Mouse (Mus musculus) hindbrain, postnatal 0 days (tissue): ENCODE measurements around the gene Prdm8. TPM values are rescaled to one million over a fixed set of nuclear protein-coding genes. Genes with fewer than 3 reads are reported as not detected.

Experiments used
- ATAC-seq: fragments of 200-750 bp; cut with Nextera tagmentation; 2 replicates; pipeline ENCODE4 v1.8.0; 2017; ENCODE audit warnings: mild to moderate bottlenecking, moderate TSS enrichment, moderate library complexity
- DNase-seq: peaks from one replicate; pipeline ENCODE4 v3.0.0-alpha.2; 2015; ENCODE audit warnings: low spot score
- H3K27ac ChIP-seq: fragments of 300-500 bp; sonication (generic); 2 replicates; pipeline ENCODE4 v1.5.1; 2014; ENCODE audit warnings: mild to moderate bottlenecking
- H3K27me3 ChIP-seq: fragments of 300-500 bp; sonication (generic); 2 replicates; pipeline ENCODE4 v1.6.1; 2014; ENCODE audit warnings: low read length, mixed read lengths; ENCODE audit not compliant: insufficient read depth
- H3K36me3 ChIP-seq: fragments of 300-500 bp; sonication (generic); 2 replicates; pipeline ENCODE4 v1.6.1; 2014; ENCODE audit warnings: low read length, mixed read lengths; ENCODE audit not compliant: insufficient read depth
- H3K4me1 ChIP-seq: fragments of 300-500 bp; sonication (generic); 2 replicates; pipeline ENCODE4 v1.6.1; 2014; ENCODE audit warnings: antibody characterized with exemption, low read length, mixed read lengths; ENCODE audit not compliant: insufficient read depth
- H3K4me2 ChIP-seq: fragments of 300-500 bp; sonication (generic); 2 replicates; pipeline ENCODE4 v1.6.1; 2014; ENCODE audit warnings: low read depth, mild to moderate bottlenecking, low read length, moderate library complexity, mixed read lengths
- H3K4me3 ChIP-seq: fragments of 300-500 bp; sonication (generic); 2 replicates; pipeline ENCODE4 v1.5.1; 2014; ENCODE audit warnings: low read length
- H3K9ac ChIP-seq: fragments of 300-500 bp; sonication (generic); replicated peaks from 2 replicates; pipeline ENCODE4 v1.6.1; 2014; ENCODE audit warnings: mild to moderate bottlenecking, low read length, moderate library complexity, mixed read lengths
- H3K9me3 ChIP-seq: fragments of 300-500 bp; sonication (generic); 2 replicates; pipeline ENCODE4 v1.6.1; 2016; ENCODE audit warnings: low read length, mixed read lengths
- CTCF ChIP-seq: IDR thresholded peaks from 2 replicates; pipeline ENCODE4 v1.5.1; 2016; ENCODE audit warnings: antibody characterized with exemption, control low read depth, low read depth
- WGBS: fragments of 180-500 bp; shearing (Covaris S2); extraction: QIAGEN DNeasy Blood & Tissue Kit; methylation state at CpG from one replicate; pipeline ENCODE4 v1.1.7; 2014; 5-methylcytosine and 5-hydroxymethylcytosine counted together
- polyA plus RNA-seq: library from polyadenylated mRNA; unstranded; fragments of >200 nt; fragmentation: Nextera tagmentation; extraction: Ambion mirVana; gene quantifications from 2 replicates; pipeline ENCODE4 v1.2.1, GENCODE M21; 2015
- total RNA-seq: library from RNA; depleted of rRNA; stranded (reverse); fragments of >200 nt; gene quantifications from 2 replicates; pipeline ENCODE4 v1.2.3, GENCODE M21; 2014

Gene Prdm8
- total and polyA plus RNA-seq, 2 experiments from 2014 or later, result 2.7 to 38.0 TPM

GRCm38 (mm10) chr5:98179606-98180005 is 12.6 kb downstream of the Prdm8 start:
- Histone ChIP-seq H3K4me1 (no peaks in the 10 kb centered on the region), H3K4me2 (peak overlapping the region; percentile 68), H3K27me3 (peaks cover 9% of the 10 kb centered on the region; the same call in 1 of the 2 replicates), H3K9ac (0 out of 2 replicates have a peak overlapping the region, but pooled peaks have one; percentile 33), H3K9me3 (no peaks in the 10 kb centered on the region), H3K27ac (peak overlapping the region; percentile 80), H3K36me3 (no peaks in the 10 kb centered on the region), H3K4me3 (peak overlapping the region; percentile 52)
- 0 out of 2 replicates have a peak, but pooled peaks have one; percentile 33 for ATAC-seq
- no peak for TF ChIP-seq CTCF
- DNase-seq, result peak; percentile 59
- WGBS, result 3% methylated on average over 12 of the region's 12 CpGs

GRCm38 (mm10) chr5:98180461-98180887 is 13.5 kb downstream of the Prdm8 start:
- H3K27ac ChIP-seq, result peak overlapping the region; percentile 80
- H3K9ac ChIP-seq, result peak overlapping the region; percentile 46
- under 1% methylated on average over 19 of the region's 19 CpGs for WGBS
- H3K4me2 ChIP-seq, result peak overlapping the region; percentile 68
- H3K36me3 ChIP-seq, result no peaks in the 10 kb centered on the region
- no peaks in the 10 kb centered on the region for H3K4me1 ChIP-seq
- H3K27me3 ChIP-seq, result peaks cover 9% of the 10 kb centered on the region; the same call in 1 of the 2 replicates
- H3K4me3 ChIP-seq, result peak overlapping the region; percentile 52
- DNase-seq (peak; percentile 84), ATAC-seq (peak; percentile 65)
- H3K9me3 ChIP-seq, result no peaks in the 10 kb centered on the region
- no peak for TF ChIP-seq CTCF

- ATAC-seq (no peak), DNase-seq (peak; percentile 51)
- under 1% methylated on average over 27 of the region's 27 CpGs for WGBS
- peaks cover 9% of the 10 kb centered on the region; the same call in 1 of the 2 replicates for H3K27me3 ChIP-seq
- no peak for TF ChIP-seq CTCF
- H3K9ac ChIP-seq, result peak overlapping the region; percentile 46
- no peaks in the 10 kb centered on the region for H3K4me1 ChIP-seq
- H3K4me3 ChIP-seq, result peak overlapping the region; percentile 52
- peak overlapping the region; percentile 80 for H3K27ac ChIP-seq
- H3K36me3 ChIP-seq, result no peaks in the 10 kb centered on the region
- no peaks in the 10 kb centered on the region for H3K9me3 ChIP-seq
- peak overlapping the region; percentile 68 for H3K4me2 ChIP-seq
Observed at GRCm38 (mm10) chr5:98180888-98181635, 14.1 kb downstream of the Prdm8 start.

GRCm38 (mm10) chr5:98181686-98182602 is 14.9 kb downstream of the Prdm8 start:
- TF ChIP-seq CTCF, result no peak
- Histone ChIP-seq H3K36me3 (no peaks in the 10 kb centered on the region), H3K27me3 (peaks cover 9% of the 10 kb centered on the region; the same call in 1 of the 2 replicates), H3K4me3 (peak overlapping the region; percentile 52), H3K4me2 (peak overlapping the region; percentile 68), H3K4me1 (no peaks in the 10 kb centered on the region), H3K27ac (peak overlapping the region; percentile 80), H3K9ac (peak overlapping the region; percentile 46), H3K9me3 (no peaks in the 10 kb centered on the region)
- ATAC-seq, result no peak
- 5% methylated on average over 16 of the region's 16 CpGs for WGBS
- DNase-seq, result no peak

- H3K9ac ChIP-seq, result peak overlapping the region; percentile 46
- WGBS, result 3% methylated on average over 5 of the region's 5 CpGs
- peaks cover 11% of the 10 kb centered on the region; the same call in 1 of the 2 replicates for H3K27me3 ChIP-seq
- H3K9me3 ChIP-seq, result no peaks in the 10 kb centered on the region
- no peak for ATAC-seq
- H3K4me3 ChIP-seq, result peak overlapping the region; percentile 52
- H3K27ac ChIP-seq, result peak overlapping the region; percentile 80
- H3K4me2 ChIP-seq, result peak overlapping the region; percentile 68
- DNase-seq, result peak; percentile 12
- H3K4me1 ChIP-seq, result no peaks in the 10 kb centered on the region
- H3K36me3 ChIP-seq, result no peaks in the 10 kb centered on the region
- no peak for TF ChIP-seq CTCF
Observed at GRCm38 (mm10) chr5:98182603-98182920, 15.6 kb downstream of the Prdm8 start.

GRCm38 (mm10) chr5:98183031-98183595 is 16.1 kb downstream of the Prdm8 start:
- peaks cover 17% of the 10 kb centered on the region; the same call in 1 of the 2 replicates for H3K27me3 ChIP-seq

More at GRCm38 (mm10) chr5:98183031-98183595, 16.1 kb downstream of the Prdm8 start:
- Histone ChIP-seq H3K4me1 (no peaks in the 10 kb centered on the region), H3K4me2 (peak overlapping the region; percentile 68), H3K9me3 (no peaks in the 10 kb centered on the region), H3K4me3 (peak overlapping the region; percentile 52), H3K36me3 (no peaks in the 10 kb centered on the region), H3K27ac (peak overlapping the region; percentile 80), H3K9ac (peak overlapping the region; percentile 46)
- ATAC-seq (no peak), DNase-seq (peak; percentile 25)
- 8% methylated on average over 14 of the region's 14 CpGs for WGBS
- no peak for TF ChIP-seq CTCF
